Mouse (Mus musculus): ENCODE results near the gene Pdcd7.

DNA sequence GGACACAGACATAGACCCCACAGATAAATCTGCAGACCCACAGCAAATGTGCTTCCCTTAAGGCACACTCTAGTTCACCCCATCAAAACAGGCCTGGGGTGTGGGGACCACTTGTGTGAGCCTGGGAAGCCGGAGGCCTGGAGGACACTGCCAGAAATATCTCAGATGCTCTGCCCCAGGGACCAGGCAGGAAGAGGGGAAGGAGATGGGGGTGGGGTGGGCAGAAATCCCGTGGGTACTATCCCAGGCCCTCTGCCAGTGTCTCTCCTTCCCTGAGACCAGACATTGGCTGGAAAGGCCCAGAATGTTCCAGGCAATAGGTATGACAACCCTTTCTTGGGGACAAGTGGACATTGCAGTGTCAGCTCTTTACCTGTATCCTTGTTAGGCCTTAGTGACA, 47.7 kb downstream of the Pdcd7 start:
- TF ChIP-seq CHD2 (IDR thresholded peaks at IDR 0.05; ENCODE audit: low read depth, low read length): no peak
- TF ChIP-seq HCFC1 (IDR thresholded peaks at IDR 0.05; ENCODE audit: borderline replicate concordance, insufficient read depth, low read length): no peak
- no peak for TF ChIP-seq ZC3H11A (IDR thresholded peaks at IDR 0.05; ENCODE audit: borderline replicate concordance, low read depth, low read length)
- no peak for TF ChIP-seq MAFK (IDR thresholded peaks at IDR 0.05; ENCODE audit: insufficient read depth, low read depth, low read length)
